Mouse (Mus musculus): ENCODE data around the gene Oxct1.

DNA sequence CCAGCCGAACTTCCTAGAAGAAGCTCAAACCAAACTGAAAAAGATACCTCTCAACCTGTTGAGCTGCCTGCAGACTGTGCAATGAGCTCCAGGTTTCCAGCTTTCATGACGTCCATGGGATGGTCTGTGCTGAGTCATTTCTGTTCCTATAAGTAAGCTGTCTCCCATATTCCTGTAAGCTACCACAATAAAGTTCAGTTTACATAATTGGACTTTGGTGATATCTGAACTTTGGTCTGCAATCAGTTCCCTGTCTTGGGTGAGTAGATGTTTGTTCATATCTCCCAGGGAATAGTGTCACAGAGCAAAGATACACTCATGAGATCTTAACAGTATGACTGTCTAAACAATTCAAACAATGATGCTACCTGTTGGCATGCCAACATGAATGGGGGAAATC, 141.8 kb downstream of the Oxct1 start:
- TF ChIP-seq CTCF (IDR thresholded peaks at IDR 0.05; ENCODE audit: low read depth, low read length) (no peak), POLR2A (IDR thresholded peaks at IDR 0.05; ENCODE audit: extremely low read depth, insufficient read depth, low read length) (no peak)

All from liver, adult 2 months (tissue).